Mouse (Mus musculus): ENCODE results near the gene Srp14. TPM values are rescaled to one million over a fixed set of nuclear protein-coding genes. Genes with fewer than 3 reads are reported as not detected.

The Srp14 gene
- polyA plus RNA-seq, 1 experiment, result 232 TPM

- no peak for DNase-seq (ENCODE audit: low spot score)
Observed at GRCm38 (mm10) chr2:118442172-118442571, 37.3 kb downstream of the Srp14 start.

GRCm38 (mm10) chr2:118431589-118431988 lies 47.9 kb downstream of the Srp14 start:
- DNase-seq (ENCODE audit: low spot score), result no peak

- DNase-seq (ENCODE audit: low spot score), result no peak
Observed at GRCm38 (mm10) chr2:118430630-118431029, 48.9 kb downstream of the Srp14 start.

- DNase-seq (ENCODE audit: low spot score), result no peak
Observed at GRCm38 (mm10) chr2:118429297-118429696, 50.2 kb downstream of the Srp14 start.

- DNase-seq (ENCODE audit: low spot score), result no peak
Observed at GRCm38 (mm10) chr2:118428296-118428695, 51.2 kb downstream of the Srp14 start.

Other genes with a start within 250 kb of the Srp14 start
- gene Fsip1, start 222.7 kb downstream of the Srp14 start, polyA plus RNA-seq (2012; rRNA removed), result 0.04 TPM in 2 replicates
- gene Gpr176, start 106.3 kb downstream of the Srp14 start, polyA plus RNA-seq (2012; rRNA removed), result 0.34 and 0.36 TPM in 2 replicates
- gene Eif2ak4, start 91.1 kb downstream of the Srp14 start, polyA plus RNA-seq (2012; rRNA removed), result 11.6 and 13.3 TPM in 2 replicates
- 11.7 and 14.1 TPM in 2 replicates for gene Bmf, start 70.0 kb upstream of the Srp14 start, polyA plus RNA-seq (2012; rRNA removed)
- 2.4 and 2.8 TPM in 2 replicates for gene Bub1b, start 118.5 kb upstream of the Srp14 start, polyA plus RNA-seq (2012; rRNA removed)
- 12.3 and 12.7 TPM in 2 replicates for gene Pak6, start 183.6 kb upstream of the Srp14 start, polyA plus RNA-seq (2012; rRNA removed)
- 0.69 and 0.93 TPM in 2 replicates for gene Ankrd63, start 224.3 kb upstream of the Srp14 start, polyA plus RNA-seq (2012; rRNA removed)
- 2.6 and 3.0 TPM in 2 replicates for gene Plcb2, start 248.7 kb upstream of the Srp14 start, polyA plus RNA-seq (2012; rRNA removed)